In genomic region chr6:80185489-80186113, GRCm38 (mm10) we compare ENCODE assay signal across 12 mouse cellular contexts.
"Had no signal": no experiment of that assay in that cellular context is flagged by ENCODE, and none has a peak within 500 bp of the region (broad histone marks: within the 10 kb centered on the region; RNA-seq: fewer than 3 reads in every experiment).

No protein-coding gene starts in this region.

- DNase-seq: kidney, adult 8-10 months; kidney, postnatal 25 days; lung, adult 2 months; lung, postnatal 36 days; thymus, adult 18-20 months; thymus, postnatal 14 days had no signal

- H3K27me3 ChIP-seq: liver, embryonic 15.5 days had no signal

- H3K4me3 ChIP-seq: left cerebral cortex, adult 2 months; limb, embryonic 10.5 days; liver, embryonic 15.5 days had no signal

- H3K4me1 ChIP-seq: limb, embryonic 10.5 days; liver, embryonic 15.5 days had no signal

- H3K27ac ChIP-seq: left cerebral cortex, adult 2 months; limb, embryonic 10.5 days; liver, embryonic 15.5 days; stomach, postnatal 0 days had no signal

- H3K36me3 ChIP-seq: limb, embryonic 10.5 days; liver, embryonic 15.5 days had no signal

- H3K9ac ChIP-seq: liver, embryonic 15.5 days had no signal

- H3K9me3 ChIP-seq: limb, embryonic 10.5 days; liver, embryonic 15.5 days had no signal

- H3K4me2 ChIP-seq: liver, embryonic 11.5 days; liver, embryonic 15.5 days had no signal

- ATAC-seq: lung, postnatal 0 days had no signal
